Mouse (Mus musculus): ENCODE measurements around the gene Eps8.

Gene Eps8

DNA sequence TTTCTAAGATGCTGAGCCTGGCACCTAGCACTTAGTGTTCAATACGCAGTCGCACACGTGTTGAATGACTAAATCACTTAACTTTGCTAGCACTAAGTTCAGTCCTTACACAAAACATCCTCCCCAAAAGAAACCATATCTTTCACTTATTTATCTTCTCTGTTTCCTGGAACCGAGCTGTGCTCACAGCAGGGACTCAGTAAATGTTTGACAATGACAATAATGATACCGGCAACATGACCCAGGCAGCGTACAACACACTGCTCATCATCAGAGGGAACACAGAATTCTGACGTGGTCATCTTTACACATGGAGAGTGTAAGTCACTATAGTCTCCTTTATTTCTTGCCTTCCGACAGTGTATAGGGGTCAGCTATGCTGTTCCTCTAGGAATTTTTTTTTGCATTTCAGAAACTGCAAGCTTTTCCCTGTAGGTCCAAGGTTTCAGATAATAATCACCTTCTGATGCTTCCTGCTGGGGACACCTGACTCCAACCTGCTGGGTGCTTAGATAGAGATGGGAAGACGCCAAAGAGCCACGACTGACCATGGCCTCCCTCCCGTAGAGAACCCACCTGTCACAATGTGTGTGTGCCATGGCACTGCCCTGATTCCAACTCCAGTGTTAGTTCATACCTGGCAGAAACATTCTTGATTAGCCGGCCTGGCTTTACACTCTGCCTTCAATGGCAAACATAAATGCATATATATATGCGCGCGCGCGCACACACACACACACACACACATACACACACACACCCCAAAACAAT is 46.3 kb downstream of the Eps8 start:
- no peak for DNase-seq

DNA sequence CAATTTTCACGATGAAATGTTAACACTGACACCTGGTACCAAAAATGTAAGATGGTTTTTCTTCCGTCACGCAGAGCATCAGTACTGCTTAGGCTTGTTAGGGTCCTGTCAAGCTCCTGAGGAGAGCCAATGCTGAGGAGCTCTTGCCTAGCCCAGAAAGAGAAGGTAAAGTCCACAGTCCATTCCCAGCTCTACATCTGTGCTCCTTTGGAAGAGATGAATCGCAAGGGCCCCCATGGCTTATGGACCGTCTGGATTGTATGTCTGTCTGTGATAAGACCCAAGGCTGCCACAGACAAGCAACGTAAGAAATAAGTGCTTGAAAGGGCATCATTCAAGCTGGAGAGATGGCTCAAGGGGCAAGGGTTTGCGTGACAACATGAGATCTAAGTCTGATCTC is 48.1 kb downstream of the Eps8 start:
- DNase-seq, result no peak

DNA sequence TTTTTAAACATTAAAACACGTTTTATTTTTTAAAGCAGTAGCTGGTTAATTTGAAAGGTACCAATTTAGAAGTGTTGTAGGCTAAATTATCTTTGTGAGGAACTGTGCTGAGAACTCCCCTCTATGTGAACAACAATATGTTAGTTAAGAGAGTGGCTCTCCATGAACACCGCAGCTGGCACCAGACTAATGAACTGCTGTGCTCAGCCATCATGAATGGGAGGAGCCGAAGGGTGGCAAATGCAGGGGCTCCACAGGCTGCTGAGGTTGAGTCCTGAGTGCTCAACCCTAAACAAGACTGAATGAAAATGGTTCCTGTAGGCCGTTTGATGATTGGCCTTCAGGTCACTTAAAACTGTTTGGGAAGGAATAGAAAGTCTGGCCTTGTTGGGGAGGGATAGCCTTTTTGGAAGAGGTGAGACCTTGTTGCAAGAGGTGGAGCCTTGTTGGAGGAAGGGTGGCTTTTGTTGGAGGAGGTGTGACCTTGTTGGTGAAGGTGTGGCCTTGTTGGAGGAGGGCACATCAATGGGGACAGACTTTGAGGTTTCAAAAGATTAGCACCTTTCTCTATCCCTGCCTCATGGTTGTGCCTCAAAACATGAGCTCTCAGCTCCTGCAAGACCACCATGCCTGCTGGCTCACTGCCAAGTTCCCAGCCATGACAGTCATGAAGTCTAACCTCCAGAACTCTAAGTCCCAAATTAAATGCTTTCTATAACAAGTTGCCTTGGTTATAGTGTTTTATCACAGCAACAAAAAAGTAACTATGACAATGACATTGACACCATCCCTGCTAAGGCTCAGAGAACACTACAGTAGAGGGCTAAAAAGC is 50.0 kb downstream of the Eps8 start:
- no peak for DNase-seq

DNA sequence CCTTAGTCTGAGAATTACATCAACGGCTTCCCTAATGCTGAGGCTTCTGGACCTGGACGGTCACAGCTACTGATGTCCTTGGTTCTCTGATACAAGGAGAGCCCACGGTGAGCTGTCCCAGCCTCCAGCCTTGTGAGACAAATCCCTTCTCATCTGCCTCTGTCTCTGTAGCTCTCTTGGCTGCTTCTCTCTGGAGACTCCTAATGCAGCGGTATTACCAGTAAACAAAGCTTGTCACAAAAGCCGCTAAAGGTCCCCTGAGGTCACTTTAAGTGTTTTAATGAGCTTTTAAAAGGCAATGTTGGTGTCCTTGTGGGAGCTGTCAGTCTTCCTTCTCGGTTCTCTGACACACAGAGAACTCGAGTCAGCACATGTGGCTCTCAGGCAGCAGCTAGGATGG is 56.4 kb downstream of the Eps8 start:
- no peak for DNase-seq

DNA sequence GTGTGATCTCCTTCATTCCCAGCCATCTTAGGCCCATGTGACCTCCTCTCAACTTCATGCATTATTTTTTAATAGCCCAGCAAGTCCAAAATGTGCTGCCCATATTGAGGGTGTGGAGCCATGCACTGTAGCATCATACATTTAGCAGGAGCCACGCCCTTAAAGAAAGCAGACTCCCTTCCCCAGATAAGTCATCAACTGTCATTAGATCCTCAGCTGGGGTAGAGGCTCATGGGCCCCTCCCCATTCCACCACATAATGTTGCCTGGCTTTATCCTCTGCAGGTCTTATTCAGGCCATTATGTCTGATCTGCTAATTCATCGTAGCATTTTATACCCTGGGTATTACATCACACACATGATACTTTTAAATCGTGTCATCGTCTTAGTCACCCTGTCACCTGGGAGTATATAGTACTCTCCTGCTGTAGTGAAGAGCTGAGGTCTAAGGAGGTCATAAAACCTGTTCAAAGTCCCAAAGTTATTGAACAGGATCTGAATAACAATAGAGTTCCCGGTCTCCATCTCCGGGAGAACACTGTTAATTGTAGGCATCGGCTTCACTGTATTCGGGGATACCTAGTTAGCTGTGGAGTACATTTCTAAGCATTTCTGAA is 57.1 kb downstream of the Eps8 start:
- no peak for DNase-seq

DNA sequence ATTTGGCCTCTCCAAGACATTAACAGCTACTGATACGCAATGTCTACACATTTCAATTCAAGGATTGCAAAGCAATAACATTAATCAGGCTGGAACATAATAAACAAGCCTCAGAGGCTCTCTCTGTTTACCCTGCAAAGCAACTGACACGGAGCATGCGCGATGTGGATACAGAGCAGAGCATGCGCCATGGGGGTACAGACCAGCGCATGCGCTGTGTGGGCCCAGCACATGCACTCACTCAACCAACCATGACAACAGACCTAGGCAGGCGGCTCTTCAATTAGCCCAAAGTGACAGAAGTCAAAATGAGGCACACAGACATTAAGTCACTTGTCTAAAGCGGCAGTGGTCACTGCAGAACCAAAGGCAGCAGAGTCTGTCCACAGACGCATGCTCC is 62.1 kb downstream of the Eps8 start:
- no peak for DNase-seq

DNA sequence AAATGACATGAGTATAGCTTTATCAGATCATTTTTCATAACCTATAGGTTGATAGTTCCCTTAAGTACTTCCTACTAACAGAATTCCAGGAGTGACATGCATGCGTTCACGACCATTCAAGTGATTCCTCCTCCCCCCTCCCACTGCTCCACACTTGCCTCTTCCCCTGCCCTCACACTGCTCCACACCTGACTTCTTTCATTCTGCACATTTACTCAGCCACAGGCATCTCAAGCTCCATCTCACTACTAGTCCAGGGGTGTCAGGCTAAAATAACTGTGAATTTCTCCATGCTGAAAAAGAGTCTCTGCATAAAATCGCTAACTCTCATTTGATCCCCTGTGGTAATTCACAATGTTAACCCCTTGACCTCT is 65.4 kb downstream of the Eps8 start:
- DNase-seq, result no peak

DNA sequence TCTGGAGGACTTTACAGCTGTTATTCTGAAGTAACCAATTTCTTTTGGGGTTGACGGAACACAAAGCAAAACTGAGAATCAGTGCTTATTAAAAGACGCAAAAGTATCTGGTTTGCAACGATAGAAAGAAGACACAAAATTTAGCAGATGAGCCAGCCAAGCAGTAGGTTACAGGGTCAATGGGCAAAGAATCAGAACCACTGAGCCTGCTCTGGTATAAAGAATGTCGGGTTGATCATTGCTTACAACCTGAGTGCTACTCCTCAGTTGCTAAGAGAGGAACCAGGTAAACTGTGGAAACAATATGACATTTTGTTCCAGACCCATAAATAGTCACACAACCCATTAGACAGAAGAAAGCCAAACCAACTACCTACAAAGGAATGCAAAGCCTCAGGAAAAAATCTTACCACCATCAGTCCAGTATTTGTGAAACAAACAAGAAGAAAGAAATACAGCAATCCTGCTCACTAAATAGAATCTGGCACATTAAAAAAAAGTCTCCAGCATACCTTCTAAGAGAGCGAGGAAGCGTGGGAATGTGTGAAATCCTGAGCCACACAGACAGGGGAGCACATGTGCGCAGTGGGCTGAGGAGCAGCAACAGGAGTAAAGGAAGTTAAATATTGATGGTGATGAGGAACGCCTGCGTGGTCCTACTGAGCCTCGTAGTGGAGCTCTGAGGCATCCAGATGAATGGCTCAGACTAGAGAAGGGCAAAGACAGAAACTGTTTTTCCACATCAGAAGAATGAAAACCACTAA is 66.0 kb downstream of the Eps8 start:
- DNase-seq, result no peak

DNA sequence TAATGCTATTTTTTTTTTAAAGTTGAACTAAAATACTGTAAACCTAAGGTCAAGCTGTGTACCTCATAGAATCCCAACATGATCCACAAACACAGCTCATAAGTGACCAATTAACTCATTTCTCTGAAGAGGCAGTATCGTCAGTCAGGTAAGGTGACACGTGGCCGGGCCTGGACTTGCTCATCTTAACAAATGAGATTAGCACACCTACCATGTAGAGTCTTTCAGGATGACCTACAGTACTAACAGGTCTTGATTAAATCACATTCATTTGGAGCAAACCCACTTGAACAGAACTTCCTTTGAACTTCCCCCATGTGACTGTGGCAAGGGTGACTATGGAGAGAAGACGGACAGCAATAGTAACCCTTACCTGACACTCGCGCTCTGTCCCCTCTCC is 66.8 kb downstream of the Eps8 start:
- no peak for DNase-seq

DNA sequence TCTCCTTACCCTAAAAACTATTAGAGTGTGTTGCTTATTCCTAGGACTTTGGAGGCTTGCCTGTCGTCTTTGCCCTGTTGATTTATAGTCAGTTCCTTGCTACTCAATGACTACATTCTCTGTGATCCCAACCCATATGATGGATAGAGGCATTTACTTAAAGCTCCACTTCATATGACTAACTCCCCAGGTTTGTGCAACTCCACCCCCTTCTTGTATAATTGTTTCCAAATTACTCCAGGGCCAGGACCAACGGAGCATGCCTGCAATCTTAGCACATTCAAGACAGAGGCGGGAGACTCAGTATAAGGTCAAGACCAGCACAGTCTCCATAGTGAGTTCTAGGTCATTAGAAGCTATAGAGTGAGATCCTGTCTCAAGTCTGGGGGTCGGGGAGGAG is 69.4 kb downstream of the Eps8 start:
- DNase-seq, result no peak

DNA sequence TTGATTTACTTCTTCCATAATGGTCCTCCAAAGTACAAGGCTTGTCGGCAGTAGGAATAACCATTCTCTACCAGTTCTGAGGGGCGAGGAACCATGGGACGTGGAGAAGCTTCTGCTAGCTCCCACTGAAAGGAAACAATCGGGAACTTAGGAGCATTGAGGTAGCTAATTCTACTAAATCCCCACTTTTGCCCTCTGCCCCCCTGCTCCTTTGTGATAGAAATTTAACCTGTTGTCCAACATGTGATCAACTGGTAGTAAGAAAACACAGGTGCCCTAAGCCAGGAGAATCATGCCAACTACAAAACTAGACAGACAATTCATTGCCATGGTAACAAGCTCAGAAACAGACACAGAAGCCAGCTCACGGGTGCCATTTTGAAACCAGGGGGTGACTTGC is 71.6 kb downstream of the Eps8 start:
- DNase-seq, result no peak

DNA sequence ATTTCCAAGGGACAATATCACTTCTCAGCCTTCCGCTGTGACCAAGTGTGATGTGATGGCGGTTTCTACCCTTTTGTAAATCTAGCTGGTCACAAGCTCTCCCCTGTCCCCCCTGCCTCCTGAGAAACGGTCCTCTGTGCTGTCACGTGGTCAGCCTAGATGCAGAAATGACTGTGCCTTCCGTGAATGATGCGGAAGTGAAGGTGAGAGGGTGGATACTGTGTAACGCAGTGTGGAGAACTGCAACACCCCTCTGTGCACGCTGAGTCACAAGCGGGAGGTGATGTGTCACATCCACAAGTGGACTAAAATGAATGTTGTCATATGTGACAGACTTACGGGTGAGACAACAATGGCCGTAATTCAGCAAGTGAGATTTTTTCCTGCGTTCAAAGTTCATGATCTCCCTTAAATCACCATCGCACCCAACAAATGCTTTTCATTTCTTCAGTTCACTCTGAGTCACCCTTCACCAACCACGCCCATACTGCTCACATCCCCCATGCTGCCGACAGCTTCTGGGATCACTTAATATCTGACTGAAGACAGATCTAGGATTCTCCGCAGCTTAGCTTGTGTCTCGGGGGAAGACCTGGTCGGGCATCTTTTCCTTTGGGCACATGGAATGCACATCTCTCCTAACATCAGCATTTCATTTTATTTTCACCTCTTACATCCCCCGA is 72.3 kb downstream of the Eps8 start:
- no peak for DNase-seq

DNA sequence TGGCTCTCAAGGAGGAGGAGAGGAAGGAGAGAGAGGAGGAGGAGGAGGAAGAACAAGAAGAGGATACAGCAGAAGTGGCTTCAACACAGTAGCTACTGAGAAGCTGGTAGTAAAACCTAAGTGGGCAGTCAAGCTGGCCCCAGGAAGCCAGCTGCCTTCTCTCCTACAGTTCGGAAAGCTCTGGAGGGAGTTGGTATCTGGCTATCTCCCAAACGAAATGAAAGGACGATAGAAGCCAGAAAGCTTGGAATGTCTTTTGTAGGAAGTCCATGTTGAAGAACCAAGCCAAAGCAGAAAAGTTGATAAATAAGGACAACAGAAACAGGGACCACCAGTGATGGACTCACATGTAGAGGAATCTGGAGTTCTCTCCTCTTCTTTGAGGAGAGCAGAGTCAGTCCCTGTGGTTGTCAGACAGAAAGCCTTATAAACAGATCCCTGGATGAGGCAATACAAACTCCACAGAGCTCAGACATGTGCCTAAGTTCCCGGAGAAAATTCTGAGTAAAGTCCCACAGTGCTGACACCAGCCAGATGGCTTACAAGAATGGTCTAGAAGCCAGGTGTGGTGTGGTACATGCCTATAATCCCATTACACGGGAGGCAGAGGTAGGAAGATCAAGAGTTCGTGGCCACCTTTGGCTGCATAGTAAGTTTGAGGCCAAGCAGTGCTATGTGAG is 73.2 kb downstream of the Eps8 start:
- DNase-seq, result no peak

DNA sequence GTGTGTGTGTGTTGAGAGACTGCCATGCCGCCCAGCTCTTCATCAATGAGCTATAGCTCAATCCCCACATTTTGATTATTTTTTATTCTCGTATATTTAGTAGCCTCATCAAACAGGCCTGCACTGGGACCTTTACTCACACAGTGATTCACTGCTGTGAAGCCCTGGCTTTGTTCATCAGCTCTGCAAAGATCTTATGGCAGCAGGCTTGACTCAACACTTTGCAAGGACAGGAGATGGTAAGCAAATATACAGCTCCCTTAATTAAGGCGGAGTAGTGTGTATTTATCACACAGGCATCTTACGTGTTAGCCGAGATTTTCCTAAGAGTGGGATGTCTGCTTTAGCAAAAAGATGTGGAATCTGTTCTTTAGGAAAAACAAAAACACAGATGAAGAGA is 74.2 kb downstream of the Eps8 start:
- DNase-seq, result no peak

DNA sequence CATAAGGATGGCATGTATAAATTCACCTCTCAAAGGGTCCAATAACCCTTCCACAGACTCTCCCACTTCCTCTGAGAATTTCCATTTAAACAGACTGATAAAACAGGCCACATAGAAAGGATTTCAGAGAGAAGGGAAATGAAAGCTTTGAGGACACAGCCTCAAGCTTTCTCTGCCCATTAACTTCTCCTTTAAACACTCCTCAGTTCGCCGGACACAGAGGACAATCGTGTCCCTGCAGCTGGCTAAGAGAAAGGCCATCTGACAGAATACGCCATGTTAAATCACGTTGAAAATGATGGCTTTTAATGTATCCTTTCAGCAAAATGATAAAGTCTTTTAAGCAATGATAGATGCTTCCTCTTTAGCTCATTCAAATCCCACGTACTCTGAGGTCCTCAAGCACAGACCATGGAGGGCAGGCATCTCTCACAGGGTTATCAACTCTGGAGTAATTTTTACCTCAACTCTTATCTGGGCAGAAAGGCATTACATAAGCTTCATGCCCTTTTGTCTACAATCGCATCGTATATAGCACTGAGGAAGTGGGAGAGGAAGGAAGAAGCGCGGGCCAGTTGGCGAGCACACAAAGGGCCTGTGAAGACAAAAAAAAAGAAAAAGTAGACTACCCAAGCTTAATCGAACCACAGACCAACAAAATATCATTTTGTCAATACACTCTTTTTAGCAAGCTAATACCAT is 77.9 kb downstream of the Eps8 start:
- DNase-seq, result no peak

DNA sequence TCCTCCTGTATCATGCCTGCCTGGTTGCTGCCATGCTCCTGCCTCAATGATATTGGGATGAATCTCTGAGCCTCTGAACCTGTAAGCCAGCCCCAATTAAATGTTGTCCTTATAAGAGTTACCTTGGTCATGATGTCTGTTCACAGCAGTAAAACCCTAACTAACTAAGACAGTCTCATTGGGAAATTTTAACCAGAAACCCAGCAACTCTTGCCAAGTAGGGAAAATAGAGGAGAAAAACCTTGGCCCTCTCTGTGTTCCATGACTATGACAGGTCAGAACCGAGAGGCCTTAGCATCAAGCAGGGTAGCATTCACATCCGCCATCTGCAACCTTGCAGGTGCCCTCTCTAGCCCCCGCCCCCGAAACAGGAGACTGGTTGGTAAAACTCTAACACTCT is 78.6 kb downstream of the Eps8 start:
- DNase-seq, result no peak

DNA sequence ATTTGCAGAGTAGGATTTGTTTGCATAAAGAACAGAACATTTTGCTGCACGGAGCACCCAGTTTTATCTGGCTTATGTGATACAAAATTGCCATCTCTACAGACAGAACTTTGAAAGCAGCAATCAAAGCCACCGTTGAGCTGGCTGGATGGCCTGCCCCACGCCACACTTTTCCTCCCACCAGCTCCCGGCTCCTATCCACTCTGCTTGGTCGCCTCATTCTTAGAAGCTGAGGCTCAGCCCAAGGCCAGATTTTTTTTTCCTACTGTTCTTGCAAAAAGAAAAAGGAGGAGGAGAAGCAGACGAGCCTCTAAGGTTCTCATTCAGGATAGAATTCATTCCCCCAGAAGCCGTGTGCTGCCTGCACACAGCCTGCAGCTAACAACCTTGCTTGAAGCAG is 80.8 kb downstream of the Eps8 start:
- no peak for DNase-seq

DNA sequence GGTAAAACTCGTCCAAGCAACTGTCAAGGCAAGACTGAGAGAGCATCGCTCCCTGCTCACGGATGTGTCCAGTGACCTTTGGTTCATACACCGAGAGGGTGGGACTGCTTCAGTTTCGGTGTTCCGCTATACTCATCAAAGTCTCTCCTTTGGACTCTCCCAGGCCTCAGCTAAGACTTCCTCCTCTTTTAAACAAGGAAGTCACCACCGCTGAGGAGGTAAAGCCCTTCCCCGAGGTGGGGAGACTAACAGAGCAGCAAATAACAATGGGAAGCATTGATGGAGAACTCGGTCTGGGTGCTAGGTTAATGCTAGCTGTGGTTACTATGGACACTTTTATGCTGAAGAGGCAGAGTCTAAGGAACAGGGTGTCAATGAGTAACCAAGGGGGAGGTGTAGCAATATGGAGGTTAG is 84.0 kb downstream of the Eps8 start:
- DNase-seq, result no peak

DNA sequence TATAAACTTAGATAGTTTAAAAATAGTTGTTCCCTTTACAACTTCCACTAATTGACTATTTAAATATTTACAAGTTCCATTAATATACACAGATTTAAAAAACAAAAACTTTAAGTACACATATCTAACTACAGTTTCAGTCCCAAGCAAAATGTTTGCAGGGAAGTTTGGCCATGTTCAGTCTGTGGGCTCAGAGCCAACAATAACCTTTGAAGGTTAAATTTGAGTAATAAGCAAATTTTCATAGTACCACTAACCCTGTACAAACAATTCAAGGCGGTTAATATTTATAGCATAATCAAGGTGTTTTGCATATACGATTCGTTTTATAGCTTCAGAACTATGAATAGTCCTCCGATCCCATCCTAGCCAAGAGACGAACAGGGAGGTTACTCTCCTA is 84.7 kb downstream of the Eps8 start:
- no peak for DNase-seq

DNA sequence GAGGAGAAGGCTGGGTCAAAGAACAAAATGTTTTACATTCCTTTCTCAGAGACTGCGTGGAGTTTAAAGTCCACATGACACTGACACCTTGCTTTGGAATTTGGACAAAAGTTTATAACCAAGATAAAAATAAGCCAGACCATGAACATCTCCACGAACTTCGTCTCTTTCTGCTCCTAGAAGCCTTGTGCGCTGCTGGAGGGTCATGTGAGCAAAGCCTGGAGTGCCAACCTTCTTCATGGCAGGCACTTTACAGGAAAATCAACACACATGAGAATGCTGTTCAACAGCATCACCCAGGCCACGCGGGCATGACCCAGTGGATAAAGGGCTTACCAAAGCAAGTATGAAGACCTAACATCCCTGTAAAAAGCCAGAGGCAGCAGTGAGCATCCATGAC is 85.6 kb downstream of the Eps8 start:
- DNase-seq, result no peak

DNA sequence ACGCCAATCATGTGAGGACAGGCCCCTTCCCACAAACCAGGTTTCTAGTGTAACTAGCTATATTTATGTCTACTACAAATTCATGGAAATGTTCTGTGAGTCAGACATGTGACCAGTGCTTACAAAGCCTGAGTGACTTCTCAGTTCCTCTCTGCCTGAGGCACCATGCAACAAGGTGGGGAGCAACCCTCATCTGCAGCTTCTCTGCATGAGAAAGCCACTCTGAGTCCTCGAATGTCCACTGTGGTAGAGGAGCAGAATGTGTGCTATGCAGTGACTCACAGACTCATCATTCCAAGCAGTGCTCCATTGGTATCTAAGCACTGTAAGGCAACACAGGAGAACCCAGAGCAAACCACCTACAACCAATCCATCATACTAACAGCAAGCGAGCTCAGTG is 88.8 kb downstream of the Eps8 start:
- peak; percentile 40 to 41 for DNase-seq

DNA sequence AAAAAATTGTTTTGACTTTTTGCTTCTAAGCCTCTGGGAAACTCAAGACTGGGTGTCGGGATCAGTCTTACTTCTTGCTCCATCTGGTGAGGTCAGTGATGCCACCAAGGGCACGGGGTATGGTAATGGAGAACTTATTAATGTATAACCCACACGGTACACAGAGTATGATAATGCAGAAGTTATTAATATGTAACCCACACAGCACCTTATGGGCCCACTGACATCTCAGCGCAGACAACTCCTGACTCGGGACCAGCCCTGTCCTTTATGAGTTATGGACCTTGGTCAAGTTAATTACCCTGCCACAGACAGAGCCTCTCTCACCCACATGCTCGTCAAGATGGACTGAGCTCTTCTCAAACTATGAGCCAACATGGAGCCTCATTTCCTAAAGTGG is 89.2 kb downstream of the Eps8 start:
- no peak for DNase-seq

All from B cell, adult 2 months (primary cell).